ENCODE assay signal across 8 mouse cellular contexts in genomic region chr7:46535429-46535799, GRCm38 (mm10).
DNase-seq lines count a peak whose midpoint lies in the region; ATAC-seq and TF ChIP-seq lines count a peak whose summit lies in the region.

No protein-coding gene starts in this region.

- peak; percentile 20 for DNase-seq in CD4-positive, CD25-positive, alpha-beta regulatory T cell, adult 2 months (ENCODE audit: low read depth, low spot score)
- peak; percentile 99 for DNase-seq in brain, adult 2 months (ENCODE audit: low read depth, low spot score)
- DNase-seq in kidney, adult 2 months = peak; percentile 37
- DNase-seq in left cerebral cortex, postnatal 14 days (ENCODE audit: low spot score in 2 of 2) = peak; percentile 72 to 82
- peak; percentile 77 to 79 for DNase-seq in thymus, postnatal 10 days (ENCODE audit: low spot score in 2 of 2)

- no peak overlapping the region for H3K4me3 ChIP-seq in forebrain, embryonic 13.5 days
- H3K4me3 ChIP-seq in kidney, adult 2 months (ENCODE audit: insufficient read depth, low read depth, low read length) = no peak overlapping the region
- no peak overlapping the region for H3K4me3 ChIP-seq in neural tube, embryonic 12.5 days

- intact Hi-C loops in left cerebral cortex, postnatal 14 days (cut with DNase I) = no loop called here

- peak overlapping the region; percentile 40 for H3K4me2 ChIP-seq in forebrain, embryonic 13.5 days
- no peak overlapping the region for H3K4me2 ChIP-seq in neural tube, embryonic 12.5 days (replicated peaks)

- no peaks in the 10 kb centered on the region for H3K36me3 ChIP-seq in forebrain, embryonic 13.5 days (ENCODE audit: poor library complexity, severe bottlenecking)
- H3K36me3 ChIP-seq in kidney, adult 2 months (ENCODE audit: control insufficient read depth, insufficient read depth, low read length) = no peaks in the 10 kb centered on the region
- no peaks in the 10 kb centered on the region for H3K36me3 ChIP-seq in neural tube, embryonic 12.5 days

- H3K9ac ChIP-seq in forebrain, embryonic 13.5 days = no peak overlapping the region
- no peak overlapping the region for H3K9ac ChIP-seq in neural tube, embryonic 12.5 days

- no peak; the same call in 1 of the 2 replicates for TF ChIP-seq CTCF in kidney, adult 2 months (conservative IDR thresholded peaks at IDR 0.05; ENCODE audit: insufficient read depth, insufficient read length, low read depth, low read length)

- no peak for TF ChIP-seq POLR2A in kidney, adult 2 months (IDR thresholded peaks at IDR 0.05; ENCODE audit: low read depth, low read length)

- H3K27me3 ChIP-seq in forebrain, embryonic 13.5 days = no peaks in the 10 kb centered on the region
- no peaks in the 10 kb centered on the region for H3K27me3 ChIP-seq in kidney, adult 2 months (replicated peaks; ENCODE audit: control insufficient read depth, insufficient read depth, low read length)
- no peaks in the 10 kb centered on the region for H3K27me3 ChIP-seq in neural tube, embryonic 12.5 days (replicated peaks)

- peaks cover 26% of the 10 kb centered on the region for H3K4me1 ChIP-seq in forebrain, embryonic 13.5 days
- H3K4me1 ChIP-seq in kidney, adult 2 months (ENCODE audit: control insufficient read depth, insufficient read depth, low read length) = no peaks in the 10 kb centered on the region
- H3K4me1 ChIP-seq in neural tube, embryonic 12.5 days = peaks cover 12% of the 10 kb centered on the region

- H3K27ac ChIP-seq in forebrain, embryonic 13.5 days = peak overlapping the region; percentile 49
- H3K27ac ChIP-seq in kidney, adult 2 months (ENCODE audit: insufficient read depth, low read depth, low read length) = no peak overlapping the region
- H3K27ac ChIP-seq in neural tube, embryonic 12.5 days = no peak overlapping the region

- 7% methylated on average over 10 of the region's 10 CpGs for WGBS in forebrain, embryonic 13.5 days
- WGBS in kidney, adult 2 months = 47% methylated on average over 10 of the region's 10 CpGs
- 23% methylated on average over 10 of the region's 10 CpGs for WGBS in neural tube, embryonic 12.5 days

- H3K9me3 ChIP-seq in forebrain, embryonic 13.5 days (replicated peaks) = no peaks in the 10 kb centered on the region
- no peaks in the 10 kb centered on the region for H3K9me3 ChIP-seq in neural tube, embryonic 12.5 days

- no peak for ATAC-seq in CD4-positive, CD25-positive, alpha-beta regulatory T cell, adult 4 months
- ATAC-seq in forebrain, embryonic 13.5 days = peak; percentile 88
- ATAC-seq in neural tube, embryonic 12.5 days (ENCODE audit: low FRiP score, low read depth) = peak; percentile 74; the same call in 1 of the 2 replicates

Comparison
In these comparisons a context has a peak if more than half of its experiments do, and no peak if none do; other contexts are left out.
1. DNase-seq: peak in every context shown above with its lines; median percentile 99 in brain, adult 2 months; 78 in thymus, postnatal 10 days; 77 in left cerebral cortex, postnatal 14 days; 37 in kidney, adult 2 months; 20 in CD4-positive, CD25-positive, alpha-beta regulatory T cell, adult 2 months.